Mouse (Mus musculus) neural tube, embryonic 14.5 days (tissue): ENCODE results near the gene Cplx2. TPM values are rescaled to one million over a fixed set of nuclear protein-coding genes. Genes with fewer than 3 reads are reported as not detected.

Source experiments
- ATAC-seq: fragments of 200-750 bp; cut with Nextera tagmentation; 2 replicates; pipeline ENCODE4 v1.8.0; 2017; ENCODE audit warnings: low read depth, mild to moderate bottlenecking, moderate TSS enrichment, moderate library complexity
- H3K27ac ChIP-seq: fragments of 300-500 bp; sonication (generic); 2 replicates; pipeline ENCODE4 v1.5.1; 2014; ENCODE audit warnings: low read depth, mild to moderate bottlenecking, control low read depth, low read length, moderate library complexity, mixed read lengths
- H3K27me3 ChIP-seq: fragments of 300-500 bp; sonication (generic); 2 replicates; pipeline ENCODE4 v1.6.1; 2014; ENCODE audit warnings: low read length; ENCODE audit not compliant: control insufficient read depth, insufficient read depth
- H3K36me3 ChIP-seq: fragments of 300-500 bp; sonication (generic); 2 replicates; pipeline ENCODE4 v1.6.1; 2014; ENCODE audit warnings: low read length, mixed read lengths; ENCODE audit not compliant: control insufficient read depth, insufficient read depth
- H3K4me1 ChIP-seq: fragments of 300-500 bp; sonication (generic); 2 replicates; pipeline ENCODE4 v1.6.1; 2014; ENCODE audit warnings: low read length; ENCODE audit not compliant: control insufficient read depth, insufficient read depth
- H3K4me2 ChIP-seq: fragments of 300-500 bp; sonication (generic); 2 replicates; pipeline ENCODE4 v1.6.1; 2014; ENCODE audit warnings: mild to moderate bottlenecking, low read depth, low read length, control low read depth
- H3K4me3 ChIP-seq: fragments of 300-500 bp; sonication (generic); 2 replicates; pipeline ENCODE4 v1.5.1; 2014; ENCODE audit warnings: low read depth, low read length, control low read depth, mixed read lengths
- H3K9ac ChIP-seq: fragments of 300-500 bp; sonication (generic); replicated peaks from 2 replicates; pipeline ENCODE4 v1.6.1; 2014; ENCODE audit warnings: low read depth, mild to moderate bottlenecking, control low read depth, low read length, mixed read lengths
- H3K9me3 ChIP-seq: fragments of 300-500 bp; sonication (generic); 2 replicates; pipeline ENCODE4 v1.6.1; 2016; ENCODE audit warnings: low read length; ENCODE audit not compliant: control insufficient read depth
- WGBS: fragments of 180-500 bp; shearing (Covaris S2); extraction: QIAGEN DNeasy Blood & Tissue Kit; methylation state at CpG from one replicate; pipeline ENCODE4 v1.1.7; 2014; 5-methylcytosine and 5-hydroxymethylcytosine counted together
- polyA plus RNA-seq: library from polyadenylated mRNA; unstranded; fragments of >200 nt; fragmentation: Nextera tagmentation; extraction: Ambion mirVana; gene quantifications from 2 replicates; pipeline ENCODE4 v1.2.1, GENCODE M21; 2014

Cplx2 gene
- polyA plus RNA-seq, 1 experiment from 2014 or later, result 24.1 TPM

GRCm38 (mm10) chr13:54357420-54357819 lies 13.7 kb upstream of the Cplx2 start:
- no peak overlapping the region for H3K9ac ChIP-seq
- H3K27ac ChIP-seq, result no peak overlapping the region
- no peaks in the 10 kb centered on the region for H3K4me1 ChIP-seq
- H3K9me3 ChIP-seq, result no peaks in the 10 kb centered on the region
- no peaks in the 10 kb centered on the region for H3K27me3 ChIP-seq
- 89% methylated on average over 4 of the region's 4 CpGs for WGBS
- no peak for ATAC-seq
- no peaks in the 10 kb centered on the region for H3K36me3 ChIP-seq
- no peak overlapping the region for H3K4me3 ChIP-seq
- H3K4me2 ChIP-seq, result no peak overlapping the region

- Histone ChIP-seq H3K4me2 (no peak overlapping the region), H3K4me1 (no peaks in the 10 kb centered on the region), H3K4me3 (no peak overlapping the region), H3K9me3 (no peaks in the 10 kb centered on the region), H3K27me3 (no peaks in the 10 kb centered on the region), H3K36me3 (no peaks in the 10 kb centered on the region), H3K27ac (no peak overlapping the region), H3K9ac (no peak overlapping the region)
- no peak for ATAC-seq
- 92% methylated on average over 6 of the region's 6 CpGs for WGBS
Measured at GRCm38 (mm10) chr13:54359181-54359580, 12.0 kb upstream of the Cplx2 start.

- Histone ChIP-seq H3K4me2 (no peak overlapping the region), H3K27ac (no peak overlapping the region), H3K9me3 (no peaks in the 10 kb centered on the region), H3K36me3 (no peaks in the 10 kb centered on the region), H3K4me3 (no peak overlapping the region), H3K4me1 (no peaks in the 10 kb centered on the region; the same call in 1 of the 2 replicates), H3K27me3 (no peaks in the 10 kb centered on the region), H3K9ac (no peak overlapping the region)
- WGBS, result 88% methylated on average over 7 of the region's 7 CpGs
- ATAC-seq, result no peak
Measured at GRCm38 (mm10) chr13:54364686-54365085, 6.5 kb upstream of the Cplx2 start.

GRCm38 (mm10) chr13:54367758-54368157 lies 3.4 kb upstream of the Cplx2 start:
- WGBS, result 63% methylated on average over 6 of the region's 6 CpGs
- Histone ChIP-seq H3K27me3 (no peaks in the 10 kb centered on the region), H3K4me2 (no peak overlapping the region), H3K9me3 (no peaks in the 10 kb centered on the region), H3K9ac (no peak overlapping the region), H3K27ac (no peak overlapping the region), H3K4me1 (peaks cover 12% of the 10 kb centered on the region; the same call in 1 of the 2 replicates), H3K36me3 (no peaks in the 10 kb centered on the region), H3K4me3 (no peak overlapping the region)
- ATAC-seq, result no peak

- Histone ChIP-seq H3K4me3 (no peak overlapping the region), H3K4me1 (peaks cover 12% of the 10 kb centered on the region; the same call in 1 of the 2 replicates), H3K4me2 (no peak overlapping the region), H3K27ac (no peak overlapping the region), H3K36me3 (no peaks in the 10 kb centered on the region), H3K9me3 (no peaks in the 10 kb centered on the region), H3K27me3 (no peaks in the 10 kb centered on the region), H3K9ac (no peak overlapping the region)
- no peak for ATAC-seq
- 76% methylated on average over 9 of the region's 9 CpGs for WGBS
Measured at GRCm38 (mm10) chr13:54368181-54368580, 3.0 kb upstream of the Cplx2 start.

GRCm38 (mm10) chr13:54371387-54372330 lies 510 bp downstream of the Cplx2 start:
- peak overlapping the region; percentile 50 for H3K9ac ChIP-seq
- peak overlapping the region; percentile 36 for H3K4me3 ChIP-seq
- H3K4me2 ChIP-seq, result peak overlapping the region; percentile 74
- no peaks in the 10 kb centered on the region for H3K36me3 ChIP-seq
- no peaks in the 10 kb centered on the region for H3K27me3 ChIP-seq
- no peaks in the 10 kb centered on the region for H3K9me3 ChIP-seq
- H3K27ac ChIP-seq, result peak overlapping the region; percentile 62
- H3K4me1 ChIP-seq, result peaks cover 12% of the 10 kb centered on the region; the same call in 1 of the 2 replicates
- WGBS, result 1% methylated on average over 52 of the region's 59 CpGs
- ATAC-seq, result peak; percentile 90

- no peak for ATAC-seq
- 4% methylated on average over 16 of the region's 16 CpGs for WGBS
- Histone ChIP-seq H3K9ac (no peak overlapping the region), H3K4me1 (peaks cover 12% of the 10 kb centered on the region; the same call in 1 of the 2 replicates), H3K4me3 (no peak overlapping the region; the same call in 1 of the 2 replicates), H3K27ac (no peak overlapping the region), H3K36me3 (no peaks in the 10 kb centered on the region), H3K4me2 (no peak overlapping the region; the same call in 1 of the 2 replicates), H3K27me3 (no peaks in the 10 kb centered on the region), H3K9me3 (no peaks in the 10 kb centered on the region)
Measured at GRCm38 (mm10) chr13:54372665-54373064, 1.5 kb downstream of the Cplx2 start.

GRCm38 (mm10) chr13:54374106-54374706 lies 3.1 kb downstream of the Cplx2 start:
- Histone ChIP-seq H3K4me1 (peaks cover 12% of the 10 kb centered on the region; the same call in 1 of the 2 replicates), H3K27ac (no peak overlapping the region), H3K9me3 (no peaks in the 10 kb centered on the region), H3K27me3 (no peaks in the 10 kb centered on the region), H3K36me3 (no peaks in the 10 kb centered on the region), H3K4me3 (no peak overlapping the region), H3K9ac (no peak overlapping the region), H3K4me2 (no peak overlapping the region)
- WGBS, result 23% methylated on average over 9 of the region's 9 CpGs
- ATAC-seq, result no peak
